Mouse (Mus musculus) stomach, embryonic 16.5 days (tissue): ENCODE data around the gene Rps29. TPM values are rescaled to one million over a fixed set of nuclear protein-coding genes. Genes with fewer than 3 reads are reported as not detected.
A peak's percentile ranks its signal among the peaks of the same experiment; 100 is the strongest.

Source experiments
- ATAC-seq: fragments of 200-750 bp; cut with Nextera tagmentation; 2 replicates; pipeline ENCODE4 v1.8.0; 2017; ENCODE audit warnings: moderate number of reproducible peaks, moderate TSS enrichment; ENCODE audit not compliant: insufficient read depth, low FRiP score
- H3K27ac ChIP-seq: fragments of 300-500 bp; sonication (generic); 2 replicates; pipeline ENCODE4 v1.5.1; 2014; ENCODE audit warnings: low read length
- H3K27me3 ChIP-seq: fragments of 300-500 bp; sonication (generic); 2 replicates; pipeline ENCODE4 v1.6.1; 2014; ENCODE audit warnings: low read length, control low read depth, mixed read lengths; ENCODE audit not compliant: control insufficient read depth, insufficient read depth
- H3K36me3 ChIP-seq: fragments of 300-500 bp; sonication (generic); 2 replicates; pipeline ENCODE4 v1.6.1; 2014; ENCODE audit warnings: low read length; ENCODE audit not compliant: control insufficient read depth, insufficient read depth
- H3K4me1 ChIP-seq: fragments of 300-500 bp; sonication (generic); 2 replicates; pipeline ENCODE4 v1.6.1; 2014; ENCODE audit warnings: low read length, control low read depth, mixed read lengths; ENCODE audit not compliant: control insufficient read depth, insufficient read depth
- H3K4me2 ChIP-seq: fragments of 300-500 bp; sonication (generic); 2 replicates; pipeline ENCODE4 v1.6.1; 2014; ENCODE audit warnings: low read depth, low read length, mixed read lengths
- H3K4me3 ChIP-seq: fragments of 300-500 bp; sonication (generic); replicated peaks from 2 replicates; pipeline ENCODE4 v1.5.1; 2014; ENCODE audit warnings: mild to moderate bottlenecking, low read length
- H3K9ac ChIP-seq: fragments of 300-500 bp; sonication (generic); 2 replicates; pipeline ENCODE4 v1.6.1; 2014; ENCODE audit warnings: low read length
- H3K9me3 ChIP-seq: fragments of 300-500 bp; sonication (generic); replicated peaks from 2 replicates; pipeline ENCODE4 v1.6.1; 2016; ENCODE audit warnings: low read length, control low read depth; ENCODE audit not compliant: control insufficient read depth
- WGBS: fragments of 180-500 bp; shearing (Covaris S2); extraction: QIAGEN DNeasy Blood & Tissue Kit; methylation state at CpG from one replicate; pipeline ENCODE4 v1.1.7; 2014; 5-methylcytosine and 5-hydroxymethylcytosine counted together
- polyA plus RNA-seq: library from polyadenylated mRNA; unstranded; fragments of >200 nt; fragmentation: Nextera tagmentation; extraction: Ambion mirVana; gene quantifications from 2 replicates; pipeline ENCODE4 v1.2.1, GENCODE M21; 2015

Gene Rps29
- polyA plus RNA-seq, 1 experiment from 2014 or later: 1,784 TPM

DNA sequence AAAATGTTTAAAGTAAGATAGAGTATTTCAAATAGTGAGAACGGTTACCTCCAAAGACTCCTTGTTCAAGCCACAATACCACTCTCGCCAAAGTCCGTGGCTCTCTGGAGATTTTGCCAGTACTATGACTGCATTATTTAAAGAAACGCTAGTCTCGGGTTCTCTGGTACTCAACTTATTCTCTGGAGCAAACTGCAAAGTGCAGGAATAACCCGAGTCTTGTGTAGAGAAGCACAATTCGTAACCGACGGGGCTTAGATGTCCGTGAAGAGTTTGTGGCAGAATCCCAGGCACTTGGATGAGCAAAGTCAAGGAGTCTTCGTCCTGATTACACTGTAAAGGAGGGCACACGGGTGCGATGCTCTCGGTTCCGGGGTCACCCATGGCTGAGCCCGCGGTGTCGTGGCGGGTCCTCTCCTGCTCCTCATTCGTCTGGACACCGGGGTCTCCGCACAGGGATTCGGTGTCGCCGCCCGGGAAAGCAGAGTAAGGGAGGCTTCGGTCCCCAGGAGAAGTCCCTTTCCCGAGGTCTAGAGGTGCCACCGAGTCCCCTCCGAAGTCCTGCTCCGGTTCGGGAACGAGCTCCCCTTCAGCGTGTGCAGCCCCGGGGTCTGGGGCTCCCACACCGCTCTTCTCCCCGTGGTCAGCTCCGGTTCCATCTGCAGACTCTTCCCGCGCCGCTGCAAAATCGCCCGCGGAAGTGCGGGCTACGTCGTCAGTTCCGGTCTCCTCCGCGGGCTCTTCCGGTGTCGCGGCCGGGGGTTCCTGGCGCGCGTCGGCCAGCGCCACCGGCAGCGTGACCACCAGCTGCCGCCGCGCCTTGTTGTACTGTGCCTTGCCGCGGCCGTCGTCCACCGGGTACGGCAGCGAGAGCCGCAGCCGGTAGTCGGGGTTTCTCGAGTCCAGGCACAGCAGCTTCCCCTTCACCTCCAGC, 37.7 kb upstream of the Rps29 start, which contains the start of gene Gm49383:
Gene Gm49383 (minus strand): TSS at position 661 of the 934 bp plus-strand sequence.
- no peaks in the 10 kb centered on the region for H3K9me3 ChIP-seq
- under 1% methylated on average over 75 of the region's 75 CpGs for WGBS
- peak within 1 kb of the TSS; percentile 89 for H3K27ac ChIP-seq
- no peaks in the 10 kb centered on the region for H3K27me3 ChIP-seq
- peak within 1 kb of the TSS; percentile 94 for H3K9ac ChIP-seq
- peak within 1 kb of the TSS; percentile 97 for H3K4me2 ChIP-seq
- peaks cover 19% of the 10 kb centered on the region for H3K4me1 ChIP-seq
- peak within 1 kb of the TSS; percentile 99 for H3K4me3 ChIP-seq
- 0 out of 2 replicates have a peak, but pooled peaks cover 3% of the 10 kb centered on the region for H3K36me3 ChIP-seq
- peak; percentile 81 for ATAC-seq

DNA sequence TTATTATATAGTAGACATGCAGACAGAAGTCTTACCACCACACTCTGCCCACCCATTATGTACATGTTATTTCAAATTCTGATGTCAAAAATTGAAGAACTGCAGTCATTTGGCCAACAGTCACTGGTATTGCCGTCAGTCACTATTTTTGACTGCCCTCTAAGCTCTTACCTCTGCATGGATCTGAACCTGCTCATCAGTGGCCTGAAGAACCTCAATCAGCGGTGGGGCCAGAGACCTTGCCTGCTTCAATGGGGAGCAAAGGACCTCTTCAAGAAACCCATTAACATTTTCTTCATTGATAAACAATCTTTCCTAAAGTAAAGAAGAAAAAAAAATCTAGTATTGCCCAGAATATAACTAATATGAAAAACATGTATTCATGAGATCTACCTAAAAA, 33.7 kb upstream of the Rps29 start:
- Histone ChIP-seq H3K27me3 (no peaks in the 10 kb centered on the region), H3K9me3 (no peaks in the 10 kb centered on the region), H3K9ac (no peak overlapping the region), H3K36me3 (peaks cover 14% of the 10 kb centered on the region), H3K27ac (no peak overlapping the region), H3K4me1 (peaks cover 4% of the 10 kb centered on the region; the same call in 1 of the 2 replicates), H3K4me2 (no peak overlapping the region), H3K4me3 (no peak overlapping the region)
- 93% methylated on average over 2 of the region's 2 CpGs for WGBS
- no peak for ATAC-seq

DNA sequence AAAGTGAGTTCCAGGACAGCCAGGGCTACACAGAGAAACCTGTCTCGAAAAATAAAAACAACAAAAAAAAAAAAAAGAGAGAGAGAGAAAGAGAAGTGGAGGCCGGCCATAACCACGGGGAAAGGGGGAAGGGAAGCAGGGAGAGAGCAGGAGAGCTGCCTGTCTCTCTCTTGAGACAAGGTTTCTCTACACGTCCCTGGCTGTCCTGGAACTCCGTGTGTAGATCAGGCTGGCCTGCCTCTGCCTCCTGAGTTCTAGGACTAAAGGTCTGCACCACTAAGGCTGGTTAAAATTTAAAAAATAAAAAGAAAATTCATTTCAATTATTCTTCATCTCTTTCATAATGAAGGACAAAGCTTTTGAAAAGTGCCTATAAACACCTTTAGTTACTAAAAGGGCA, 32.4 kb upstream of the Rps29 start:
- no peak overlapping the region for H3K9ac ChIP-seq
- peaks cover 12% of the 10 kb centered on the region for H3K4me1 ChIP-seq
- no peak overlapping the region for H3K4me2 ChIP-seq
- no peak overlapping the region for H3K27ac ChIP-seq
- ATAC-seq: no peak
- H3K27me3 ChIP-seq: no peaks in the 10 kb centered on the region
- H3K4me3 ChIP-seq: no peak overlapping the region
- WGBS: 92% methylated on average over 5 of the region's 5 CpGs
- H3K36me3 ChIP-seq: peaks cover 14% of the 10 kb centered on the region
- H3K9me3 ChIP-seq: no peaks in the 10 kb centered on the region

DNA sequence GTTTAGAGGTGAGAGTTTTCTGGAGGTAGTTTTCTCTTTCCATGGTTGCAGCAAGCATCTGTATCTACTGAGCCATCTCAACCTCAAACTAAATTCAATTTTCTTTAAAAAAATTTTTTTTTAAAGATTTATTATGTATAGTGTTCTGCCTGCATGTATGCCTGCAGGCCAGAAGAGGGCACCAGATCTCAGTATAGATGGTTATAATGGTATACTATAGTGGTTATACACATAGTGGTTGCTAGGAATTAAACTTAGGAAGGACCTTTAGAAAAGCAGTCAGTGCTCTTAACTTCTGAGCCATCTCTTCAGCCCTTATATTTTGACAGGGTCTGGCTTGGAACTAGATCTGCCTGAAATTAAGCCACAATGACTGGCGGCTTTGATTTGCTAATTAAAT, 31.5 kb upstream of the Rps29 start:
- H3K27ac ChIP-seq: no peak overlapping the region
- no peak; the same call in 1 of the 2 replicates for ATAC-seq
- H3K4me2 ChIP-seq: no peak overlapping the region
- peaks cover 11% of the 10 kb centered on the region for H3K4me1 ChIP-seq
- H3K9me3 ChIP-seq: no peaks in the 10 kb centered on the region
- H3K9ac ChIP-seq: no peak overlapping the region
- H3K27me3 ChIP-seq: no peaks in the 10 kb centered on the region
- WGBS: 98% methylated on average over 1 of the region's 1 CpGs
- no peak overlapping the region for H3K4me3 ChIP-seq
- H3K36me3 ChIP-seq: peaks cover 14% of the 10 kb centered on the region

DNA sequence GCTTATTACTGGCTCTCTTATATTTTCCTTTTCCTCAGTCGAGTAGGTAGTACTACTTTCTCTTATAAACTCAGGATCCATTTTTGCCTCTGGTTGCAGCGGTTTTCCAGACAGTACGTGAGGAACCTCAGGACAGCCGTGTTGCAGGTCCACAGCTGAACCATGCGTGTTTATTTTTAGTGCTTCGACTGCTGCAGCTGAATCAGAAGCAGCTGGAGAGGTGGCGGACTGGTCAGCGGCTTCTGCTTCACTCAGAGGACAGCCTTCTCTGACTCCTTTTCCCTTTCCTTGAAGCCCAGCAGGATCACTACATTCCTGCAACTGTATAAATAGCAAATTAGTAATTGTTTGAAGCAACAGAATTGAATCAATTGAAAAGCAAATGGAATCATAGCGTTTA, 31.1 kb upstream of the Rps29 start:
- peaks cover 14% of the 10 kb centered on the region for H3K36me3 ChIP-seq
- no peak overlapping the region for H3K9ac ChIP-seq
- no peak for ATAC-seq
- no peak overlapping the region for H3K4me3 ChIP-seq
- H3K27me3 ChIP-seq: no peaks in the 10 kb centered on the region
- peaks cover 15% of the 10 kb centered on the region for H3K4me1 ChIP-seq
- no peaks in the 10 kb centered on the region for H3K9me3 ChIP-seq
- WGBS: 86% methylated on average over 9 of the region's 9 CpGs
- no peak overlapping the region for H3K27ac ChIP-seq
- H3K4me2 ChIP-seq: no peak overlapping the region

DNA sequence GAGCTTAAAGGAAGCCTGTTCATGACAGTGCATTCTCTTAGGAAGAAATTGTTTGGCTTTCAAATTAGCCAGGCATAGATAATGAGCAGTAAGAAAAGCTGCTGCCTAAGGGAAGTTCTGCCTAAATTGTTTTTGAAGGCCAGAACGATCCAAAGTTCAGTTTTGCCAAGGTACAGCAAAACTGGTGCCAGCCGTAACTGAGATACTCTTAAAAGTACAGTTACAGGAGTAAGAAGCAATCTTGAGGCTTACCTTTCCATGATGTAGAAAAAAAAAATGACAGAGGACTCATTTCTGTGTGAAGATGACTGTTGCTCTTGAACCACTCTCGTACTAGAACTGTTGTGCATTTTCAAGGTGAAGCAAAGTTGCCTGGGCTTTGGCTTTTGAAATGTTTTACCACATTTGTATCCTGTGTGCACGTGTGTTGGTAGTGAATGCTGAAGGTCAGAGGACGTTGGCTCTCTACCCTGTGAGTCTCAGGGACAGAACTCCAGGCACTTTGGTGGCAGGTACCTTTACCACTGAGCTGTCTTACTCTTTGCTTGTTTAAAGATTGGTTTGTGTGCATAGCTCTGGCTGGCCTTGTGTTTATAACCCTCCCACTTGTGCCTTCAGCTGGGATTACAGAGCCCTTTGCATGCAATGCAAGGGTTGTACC, 28.0 kb upstream of the Rps29 start:
- no peak overlapping the region for H3K4me3 ChIP-seq
- H3K4me2 ChIP-seq: peak overlapping the region; percentile 38
- H3K27ac ChIP-seq: no peak overlapping the region
- H3K27me3 ChIP-seq: no peaks in the 10 kb centered on the region
- H3K4me1 ChIP-seq: peaks cover 15% of the 10 kb centered on the region
- WGBS: 51% methylated on average over 5 of the region's 5 CpGs
- ATAC-seq: no peak
- peak overlapping the region; percentile 50; the same call in 1 of the 2 replicates for H3K9ac ChIP-seq
- H3K36me3 ChIP-seq: peaks cover 12% of the 10 kb centered on the region
- H3K9me3 ChIP-seq: no peaks in the 10 kb centered on the region

DNA sequence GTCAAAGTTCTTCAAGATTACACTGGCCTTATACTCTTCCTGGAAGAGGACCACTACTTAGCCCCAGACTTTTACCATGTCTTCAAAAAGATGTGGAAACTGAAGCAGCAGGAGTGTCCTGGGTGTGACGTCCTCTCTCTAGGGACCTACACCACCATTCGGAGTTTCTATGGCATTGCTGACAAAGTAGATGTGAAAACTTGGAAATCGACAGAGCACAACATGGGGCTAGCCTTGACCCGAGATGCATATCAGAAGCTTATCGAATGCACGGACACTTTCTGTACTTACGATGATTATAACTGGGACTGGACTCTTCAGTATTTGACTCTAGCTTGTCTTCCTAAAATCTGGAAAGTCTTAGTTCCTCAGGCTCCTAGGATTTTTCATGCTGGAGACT, 26.4 kb upstream of the Rps29 start:
- ATAC-seq: no peak
- Histone ChIP-seq H3K27me3 (no peaks in the 10 kb centered on the region), H3K4me1 (peaks cover 15% of the 10 kb centered on the region)

DNA sequence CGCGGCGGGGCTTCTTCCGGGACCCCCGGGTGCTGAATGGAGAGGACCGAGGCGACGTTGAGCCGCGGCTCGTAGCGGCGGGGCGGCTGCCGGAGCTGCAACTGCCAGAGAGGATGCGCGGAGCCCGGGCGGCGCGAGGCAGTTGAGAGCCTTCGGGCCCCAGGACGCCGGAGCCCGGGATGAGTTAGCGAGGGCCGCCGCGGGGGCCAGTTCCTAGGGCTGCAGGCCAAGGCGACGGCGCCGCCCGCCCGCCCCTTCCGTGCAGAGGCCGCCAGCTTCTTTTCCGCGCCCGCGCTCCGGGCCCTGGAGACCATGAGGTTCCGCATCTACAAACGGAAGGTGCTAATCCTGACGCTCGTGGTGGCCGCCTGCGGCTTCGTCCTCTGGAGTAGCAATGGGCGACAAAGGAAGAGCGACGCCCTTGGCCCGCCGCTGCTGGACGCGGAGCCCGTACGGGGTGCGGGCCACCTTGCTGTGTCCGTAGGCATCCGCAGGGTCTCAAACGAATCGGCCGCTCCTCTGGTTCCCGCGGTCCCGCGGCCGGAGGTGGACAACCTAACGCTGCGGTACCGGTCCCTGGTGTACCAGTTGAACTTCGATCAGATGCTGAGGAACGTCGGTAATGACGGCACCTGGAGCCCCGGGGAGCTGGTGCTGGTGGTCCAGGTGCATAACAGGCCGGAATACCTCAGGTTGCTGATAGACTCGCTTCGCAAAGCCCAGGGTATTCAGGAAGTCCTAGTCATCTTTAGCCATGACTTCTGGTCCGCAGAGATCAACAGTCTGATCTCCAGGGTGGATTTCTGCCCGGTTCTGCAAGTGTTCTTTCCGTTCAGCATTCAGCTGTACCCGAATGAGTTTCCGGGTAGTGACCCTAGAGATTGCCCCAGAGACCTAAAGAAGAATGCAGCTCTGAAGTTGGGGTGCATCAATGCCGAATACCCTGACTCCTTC, 25.6 kb upstream of the Rps29 start:
- Histone ChIP-seq H3K27me3 (no peaks in the 10 kb centered on the region), H3K9ac (peak overlapping the region; percentile 92), H3K4me3 (peak overlapping the region; percentile 96), H3K4me2 (peak overlapping the region; percentile 96), H3K4me1 (peaks cover 15% of the 10 kb centered on the region), H3K9me3 (no peaks in the 10 kb centered on the region), H3K27ac (peak overlapping the region; percentile 89), H3K36me3 (peaks cover 10% of the 10 kb centered on the region)
- peak; percentile 55 for ATAC-seq
- 1% methylated on average over 83 of the region's 86 CpGs for WGBS

More for the DNA sequence above, 26.4 kb upstream of the Rps29 start:
- Histone ChIP-seq H3K9ac (peak overlapping the region; percentile 92), H3K27ac (no peak overlapping the region), H3K36me3 (peaks cover 12% of the 10 kb centered on the region), H3K4me3 (peak overlapping the region; percentile 96), H3K4me2 (peak overlapping the region; percentile 96), H3K9me3 (no peaks in the 10 kb centered on the region)
- 74% methylated on average over 7 of the region's 7 CpGs for WGBS
